Mouse (Mus musculus) thymus, adult 2 months (tissue): ENCODE measurements around the gene Krtap12-1.

Source experiments
- CTCF ChIP-seq: fragments of 200-500 bp; IDR thresholded peaks from 2 replicates; pipeline ENCODE4 v1.5.1; 2012; ENCODE audit warnings: mild to moderate bottlenecking, control low read depth, low read length, moderate library complexity, borderline replicate concordance; ENCODE audit not compliant: control insufficient read depth, poor library complexity, insufficient read depth; ENCODE audit errors: extremely low read depth
- POLR2A ChIP-seq: fragments of 200-500 bp; IDR thresholded peaks from 2 replicates; pipeline ENCODE4 v1.6.1; 2012; ENCODE audit warnings: mild to moderate bottlenecking, low read length, control low read depth, moderate library complexity; ENCODE audit not compliant: control insufficient read depth, poor library complexity, insufficient read depth; ENCODE audit errors: extremely low read depth

DNA sequence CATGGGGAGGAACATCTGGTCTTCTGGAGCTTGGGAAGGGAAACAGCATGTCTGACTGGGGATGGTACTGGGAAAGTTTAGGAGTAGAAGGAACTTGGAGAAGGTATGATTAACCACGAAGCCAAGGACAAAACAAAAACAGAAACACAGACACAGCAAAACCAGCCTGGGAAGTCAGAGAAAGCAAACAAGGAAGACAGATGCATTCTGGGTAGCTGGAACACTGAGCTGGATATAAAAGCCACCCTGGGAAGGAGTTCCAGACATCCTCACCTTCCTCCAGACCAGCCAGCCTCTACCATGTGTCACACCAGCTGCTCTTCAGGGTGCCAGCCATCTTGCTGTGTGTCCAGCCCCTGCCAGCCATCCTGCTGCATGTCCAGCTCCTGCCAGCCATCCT, 4.9 kb upstream of the Krtap12-1 start, which contains the start of gene Gm10142:
- TF ChIP-seq POLR2A (no peak), CTCF (no peak)
